Mouse (Mus musculus) liver, embryonic 14.5 days (tissue): ENCODE measurements around the gene Rnase2b.

Experiments
- CTCF ChIP-seq: IDR thresholded peaks from 2 replicates; pipeline ENCODE4 v1.5.1; 2016; ENCODE audit warnings: antibody characterized with exemption, low read depth, control low read depth
- EP300 ChIP-seq: IDR thresholded peaks from 2 replicates; pipeline ENCODE4 v1.6.1; 2016; ENCODE audit warnings: antibody characterized with exemption, low read depth

DNA sequence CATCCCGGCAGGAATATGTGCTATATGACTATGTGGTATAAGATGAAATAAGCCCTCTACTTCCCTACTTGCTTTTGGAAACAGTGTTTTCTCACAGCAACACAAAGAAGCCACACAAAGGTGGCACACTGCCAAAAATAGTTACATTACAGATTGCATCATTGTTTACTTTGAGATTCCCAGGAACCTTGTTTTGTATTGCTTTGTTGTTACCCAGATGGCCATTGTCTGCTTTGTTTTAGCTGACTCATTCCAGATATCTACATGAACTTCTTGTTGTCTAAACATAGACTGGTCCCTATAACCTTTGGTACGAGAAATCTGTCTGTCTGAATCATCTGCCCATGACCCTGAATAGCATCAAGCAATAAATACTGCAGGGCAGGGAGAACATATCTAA, 21.7 kb upstream of the Rnase2b start:
- no peak for TF ChIP-seq EP300
- TF ChIP-seq CTCF, result no peak
